Mouse (Mus musculus): ENCODE data around the gene Ccnk.

The Ccnk gene

GRCm38 (mm10) chr12:108179321-108180266 lies at the start of gene Ccnk:
Gene Ccnk (plus strand): TSS chr12:108179579.
- DNase-seq, result peak; percentile 100

DNA sequence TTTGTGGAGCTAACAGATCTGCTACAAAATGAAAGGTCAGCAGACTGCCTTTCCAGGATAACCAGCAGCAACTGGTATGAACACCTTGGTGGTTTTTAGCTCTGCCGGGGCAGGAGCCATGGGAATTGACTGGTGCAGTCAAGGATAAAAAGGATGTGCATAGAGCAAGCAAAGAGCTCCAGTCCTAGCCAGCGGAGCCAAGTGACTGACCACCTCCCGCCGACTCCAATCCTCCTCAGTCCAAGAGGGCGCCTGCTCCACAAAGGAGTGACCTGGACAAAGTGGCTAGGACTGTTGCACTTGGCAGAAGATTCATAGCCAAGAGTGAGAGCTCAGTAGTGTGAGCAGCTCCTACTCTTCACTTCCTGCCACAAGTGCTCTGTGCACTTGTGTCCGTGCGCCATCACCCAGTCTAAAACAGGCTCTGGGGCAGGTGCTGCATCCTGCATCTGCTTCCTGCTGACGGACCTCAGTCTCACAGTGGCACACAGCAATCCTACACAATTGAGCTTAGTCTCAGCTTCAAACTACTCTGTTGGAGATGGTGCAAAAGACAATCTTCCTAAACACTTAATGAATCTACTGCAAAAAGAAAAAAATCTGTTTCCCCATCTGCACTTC lies 46.8 kb upstream of the Ccnk start:
- peak; percentile 78 for DNase-seq

DNA sequence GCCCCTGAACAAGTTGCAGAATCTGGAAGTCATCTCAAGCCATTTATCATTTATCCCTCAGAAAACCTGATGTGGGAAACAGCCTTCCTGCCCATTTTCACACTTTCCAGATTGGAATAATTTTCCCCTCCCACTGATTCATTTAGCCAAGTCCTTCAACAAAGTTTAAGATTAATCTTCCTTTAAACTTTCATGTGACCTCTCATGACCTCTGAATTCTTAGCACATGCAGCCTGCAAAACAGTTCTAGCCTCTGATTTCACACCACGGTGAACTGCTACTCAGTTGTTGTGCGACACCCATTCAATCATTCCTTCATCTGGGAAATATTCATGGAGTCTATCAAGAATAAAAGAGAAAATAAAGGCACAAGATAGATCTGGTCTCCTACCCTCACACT lies 46.2 kb upstream of the Ccnk start:
- DNase-seq, result no peak

DNA sequence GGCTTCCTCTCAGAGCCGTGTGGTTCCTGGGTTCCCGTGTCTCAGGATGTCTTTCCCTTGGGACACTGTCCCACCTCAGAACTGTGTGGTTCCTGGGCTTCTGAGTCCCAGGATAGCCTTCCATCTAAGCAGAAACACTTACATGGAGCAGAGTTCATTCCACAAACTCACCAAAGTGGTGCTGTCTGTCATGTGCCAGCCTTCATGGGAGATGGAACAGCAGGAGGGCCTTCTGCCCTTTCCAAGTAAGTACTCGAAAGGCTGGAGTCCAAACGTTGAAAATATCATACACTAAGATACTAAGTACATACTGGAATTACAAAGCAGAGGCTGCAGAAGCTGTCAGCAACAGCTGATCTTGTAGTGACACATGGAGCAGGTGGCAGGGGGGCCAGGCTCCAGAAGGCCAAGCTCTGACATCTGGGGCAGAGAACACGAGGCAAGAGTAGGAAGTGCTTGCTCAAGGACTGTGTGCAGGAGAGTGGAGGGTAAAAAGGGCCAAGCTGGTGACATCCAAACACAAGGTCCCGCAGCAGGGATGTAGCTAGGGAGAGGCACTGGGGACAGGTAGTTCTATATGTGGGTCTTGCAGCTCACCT lies 43.7 kb upstream of the Ccnk start:
- no peak for DNase-seq

DNA sequence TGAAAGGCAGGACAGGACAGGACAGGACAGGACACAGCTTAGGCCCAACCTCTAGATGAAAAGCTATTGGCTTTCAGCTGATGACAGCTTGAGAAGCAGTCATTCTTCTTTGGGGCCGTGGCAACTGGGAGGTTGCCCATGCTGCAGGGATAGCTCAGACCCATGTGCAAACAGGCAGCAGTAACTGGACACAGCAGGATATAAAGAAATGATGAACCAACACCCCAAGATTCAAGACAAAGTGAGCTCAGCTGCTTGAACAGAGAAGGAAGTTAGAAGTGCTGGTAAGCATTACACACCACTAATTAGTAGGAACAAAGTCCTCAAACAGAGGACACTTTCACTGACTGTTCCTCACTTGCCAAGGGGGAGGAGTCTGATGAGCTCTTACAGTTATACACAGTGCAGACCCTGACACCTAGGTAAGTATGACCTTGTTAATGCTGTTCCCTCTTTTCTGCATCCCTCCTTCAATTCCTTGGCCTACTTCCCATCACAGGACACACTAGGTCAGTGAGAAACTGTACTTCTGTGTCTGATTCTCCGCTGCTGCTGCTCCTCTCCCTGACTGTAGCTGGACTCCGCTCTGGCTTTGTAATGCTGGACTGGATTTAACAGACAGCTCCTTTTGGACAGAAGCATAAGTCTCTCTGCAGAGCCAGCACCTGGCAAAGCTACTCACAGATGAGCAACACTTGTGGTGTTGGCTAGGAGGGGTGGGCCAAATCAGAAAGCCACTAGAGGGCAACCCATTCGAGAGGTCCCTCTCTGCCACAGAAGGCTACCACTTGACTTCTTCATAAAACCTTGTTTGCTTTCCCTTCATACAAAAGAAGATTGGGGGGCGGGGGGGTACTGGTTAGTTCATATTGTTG lies 35.5 kb upstream of the Ccnk start:
- DNase-seq, result peak; percentile 54

DNA sequence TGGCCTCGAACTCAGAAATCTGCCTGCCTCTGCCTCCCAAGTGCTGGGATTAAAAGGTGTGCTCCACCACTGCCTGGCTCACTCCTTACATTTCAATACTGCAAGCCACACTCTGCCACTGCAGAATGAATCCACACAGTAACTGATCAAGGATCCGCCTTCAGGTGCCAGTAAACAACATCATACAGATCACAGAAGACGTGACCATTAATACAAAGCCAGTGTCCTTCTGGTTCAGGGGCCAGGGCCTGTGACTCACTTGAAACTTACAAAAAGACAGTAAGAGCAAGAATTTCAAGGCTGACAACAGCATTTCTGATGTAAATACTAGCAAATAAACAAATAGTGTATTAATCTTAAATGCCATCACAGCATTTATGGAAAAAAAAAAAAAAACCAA lies 34.2 kb upstream of the Ccnk start:
- no peak for DNase-seq

- DNase-seq, result no peak
Measured at GRCm38 (mm10) chr12:108149764-108150163, 29.6 kb upstream of the Ccnk start.

GRCm38 (mm10) chr12:108152743-108153142 lies 26.6 kb upstream of the Ccnk start:
- no peak for DNase-seq

GRCm38 (mm10) chr12:108159863-108160262 lies 19.5 kb upstream of the Ccnk start:
- DNase-seq, result no peak

DNA sequence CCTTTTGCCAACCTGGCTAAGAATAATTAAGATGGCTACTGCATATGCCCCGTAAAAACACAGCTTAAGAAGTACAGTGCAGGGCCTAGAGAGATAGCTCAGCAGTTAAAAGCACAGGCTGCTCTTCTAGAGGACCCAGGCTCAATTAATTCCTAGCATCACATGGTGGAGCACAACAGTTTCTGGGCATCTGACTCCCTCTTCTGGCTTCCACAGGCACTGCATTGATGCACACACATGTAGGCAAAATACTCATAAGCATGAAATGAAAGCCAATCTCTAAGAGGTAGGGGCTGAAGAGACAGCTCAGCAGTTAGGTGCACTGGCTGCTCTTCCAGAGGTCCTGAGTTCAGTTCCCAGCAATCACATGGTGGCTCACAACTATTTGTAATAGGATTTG lies 17.3 kb upstream of the Ccnk start:
- DNase-seq, result no peak

GRCm38 (mm10) chr12:108163706-108164105 lies 15.7 kb upstream of the Ccnk start:
- DNase-seq, result no peak

DNA sequence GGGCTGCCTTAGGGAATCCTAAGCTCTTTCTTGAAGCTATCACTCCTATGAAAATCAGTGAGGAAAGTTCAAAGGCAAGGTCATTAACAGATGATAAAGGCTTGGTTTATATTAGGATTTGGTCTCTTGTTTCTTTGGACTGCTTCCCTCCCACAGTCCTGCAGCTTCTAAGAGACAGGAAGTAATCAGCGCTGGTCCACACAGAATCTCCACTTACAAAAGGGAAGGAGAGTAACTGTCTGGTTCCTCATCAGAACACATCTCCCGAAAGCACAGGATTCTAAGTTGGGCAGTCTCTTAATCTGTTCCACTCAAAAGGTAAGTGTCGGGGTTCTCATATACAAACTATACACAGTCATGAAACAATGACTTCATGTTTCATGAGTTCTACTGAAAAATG lies 10.5 kb upstream of the Ccnk start:
- no peak for DNase-seq

DNA sequence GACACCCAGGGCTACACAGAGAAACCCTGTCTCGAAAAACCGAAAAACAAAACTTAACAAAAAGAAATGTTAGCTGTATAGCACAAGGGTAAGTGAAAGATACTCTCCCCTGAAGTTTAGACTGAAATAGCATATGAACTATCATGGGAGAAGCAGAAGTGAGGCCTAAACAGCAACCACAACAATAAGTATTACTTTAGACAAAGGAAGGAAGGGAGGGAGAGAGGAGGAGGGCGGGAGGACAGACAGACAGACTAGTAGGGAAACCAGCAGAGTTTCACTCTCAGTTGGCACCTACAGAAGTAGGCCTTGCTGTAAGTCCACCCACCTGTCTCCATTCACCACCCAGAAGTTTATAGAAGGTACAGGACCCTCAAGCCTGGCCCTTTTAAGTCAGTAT lies 8.9 kb upstream of the Ccnk start:
- no peak for DNase-seq

DNA sequence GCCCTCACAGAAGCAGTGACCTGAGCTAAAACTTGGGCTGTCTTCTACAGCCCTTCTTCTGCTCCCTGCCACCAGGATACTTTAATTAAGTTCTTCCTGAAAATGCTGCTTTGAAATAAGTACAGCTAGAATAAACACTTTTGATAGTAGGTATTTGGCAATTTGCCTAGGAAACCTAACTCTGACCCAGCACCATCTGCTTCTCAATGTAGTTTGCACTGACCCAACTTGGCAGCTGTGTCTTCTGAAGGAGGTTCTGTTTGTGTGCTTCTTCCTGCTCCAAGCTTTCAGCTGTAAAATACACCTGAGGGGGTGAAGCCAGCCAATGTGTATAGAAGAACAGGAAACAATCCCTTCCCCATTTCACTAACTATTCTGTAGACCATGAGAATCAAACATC lies 8.0 kb upstream of the Ccnk start:
- DNase-seq, result no peak

GRCm38 (mm10) chr12:108172639-108173038 lies 6.7 kb upstream of the Ccnk start:
- DNase-seq, result no peak

GRCm38 (mm10) chr12:108174606-108175505 lies 4.5 kb upstream of the Ccnk start:
- DNase-seq, result peak; percentile 36

- DNase-seq, result no peak
Measured at GRCm38 (mm10) chr12:108176366-108176765, 3.0 kb upstream of the Ccnk start.

DNA sequence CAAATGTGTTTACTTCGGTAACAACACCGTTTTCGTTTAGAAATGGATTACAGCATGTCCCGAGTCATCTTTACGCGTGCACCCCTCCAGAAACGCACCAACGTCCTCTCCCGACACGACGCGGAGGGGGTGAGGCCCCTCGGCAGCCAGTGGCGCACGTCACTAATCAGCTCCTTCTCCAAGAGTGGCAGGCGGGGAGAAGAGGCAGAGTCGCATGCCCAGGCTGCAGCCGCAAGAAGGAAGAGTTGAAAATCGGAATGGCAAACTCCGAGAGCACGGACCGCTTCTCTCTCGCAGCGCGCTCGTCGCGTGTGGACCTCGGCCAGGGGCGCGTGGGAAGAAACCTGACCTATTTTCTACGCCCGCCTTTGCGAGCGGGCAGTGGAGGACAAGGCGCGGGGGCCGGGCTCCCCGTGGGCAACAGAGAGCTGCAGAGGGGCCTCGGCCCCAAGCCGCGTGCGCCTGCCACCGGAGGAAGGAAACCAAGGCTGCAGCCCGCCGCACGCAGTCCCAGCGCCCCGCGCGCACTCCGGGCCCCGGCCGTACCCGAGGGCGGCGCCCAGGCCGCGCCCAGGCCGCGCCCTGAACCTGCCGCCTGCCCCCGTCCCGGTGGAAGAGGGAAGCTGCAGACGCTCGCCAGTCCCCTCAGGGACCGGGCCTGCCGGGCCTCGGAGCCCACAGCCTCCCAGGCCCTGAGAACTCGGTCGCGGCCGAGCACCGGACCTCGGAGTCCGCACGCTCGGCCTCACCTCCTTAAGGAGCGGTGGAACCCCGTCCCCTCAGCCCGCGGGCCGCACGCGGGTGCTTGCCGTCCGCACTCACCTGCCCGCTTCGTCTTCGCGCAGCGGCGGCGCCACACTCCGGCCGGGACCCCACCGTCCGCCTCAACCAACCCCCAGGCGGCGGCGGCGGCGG lies 791 bp upstream of the Ccnk start:
- peak; percentile 46 for DNase-seq

DNA sequence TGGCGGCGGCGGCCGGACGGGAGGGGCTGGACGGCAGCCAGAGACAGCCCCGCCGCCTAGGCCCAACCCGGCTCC lies 296 bp upstream of the Ccnk start, which contains the start of gene Setd3:
Gene Setd3 (minus strand): TSS at position 69 of the 75 bp plus-strand sequence.
- no peak for DNase-seq

DNA sequence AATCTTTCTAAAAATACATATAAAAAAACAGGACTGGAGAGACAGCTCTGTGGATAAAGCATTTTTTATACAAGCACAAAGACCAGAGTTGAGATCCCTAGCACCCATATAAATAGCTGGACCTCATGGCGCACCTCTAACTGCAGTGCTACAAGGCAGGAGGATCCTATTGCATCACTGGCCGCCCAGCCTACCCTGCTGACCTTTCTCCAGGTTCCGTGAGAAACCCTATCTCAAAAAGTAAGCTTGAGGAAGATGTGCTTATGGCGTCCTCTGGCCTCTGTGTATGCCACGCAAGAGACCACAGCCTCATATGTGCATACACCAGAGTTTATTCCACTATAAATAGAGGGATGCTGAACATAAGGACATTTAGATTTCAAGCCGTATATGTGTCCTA lies 2.3 kb downstream of the Ccnk start:
- DNase-seq, result no peak

DNA sequence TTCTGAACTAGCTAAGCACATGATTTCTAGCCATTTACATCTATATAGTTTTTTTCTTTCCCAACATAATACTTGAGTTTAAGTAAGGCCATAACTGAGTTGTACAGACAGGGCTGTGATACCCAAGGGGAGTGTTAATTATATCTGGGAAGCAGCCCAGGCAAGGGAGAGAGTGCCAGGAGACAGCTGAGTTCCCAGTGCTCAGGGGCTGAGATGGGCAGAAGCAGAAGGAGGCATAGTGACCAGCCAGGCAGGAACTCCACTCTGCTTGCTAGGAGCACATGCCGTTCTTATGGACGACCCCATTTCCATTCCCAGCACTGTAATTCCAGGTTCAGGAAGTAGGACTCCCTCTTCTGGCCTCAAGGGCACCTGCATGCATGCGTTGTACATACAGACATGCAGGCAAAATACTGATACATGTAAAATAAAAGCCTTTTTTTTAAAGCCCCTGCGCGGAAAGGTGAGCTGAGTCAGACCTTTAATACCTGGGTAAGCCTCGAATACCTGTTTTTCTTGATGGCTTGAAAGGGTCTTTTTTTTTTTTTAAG lies 8.2 kb downstream of the Ccnk start:
- DNase-seq, result no peak
